Comparison of ENCODE assay signal across 8 mouse cellular contexts in the genomic region with DNA sequence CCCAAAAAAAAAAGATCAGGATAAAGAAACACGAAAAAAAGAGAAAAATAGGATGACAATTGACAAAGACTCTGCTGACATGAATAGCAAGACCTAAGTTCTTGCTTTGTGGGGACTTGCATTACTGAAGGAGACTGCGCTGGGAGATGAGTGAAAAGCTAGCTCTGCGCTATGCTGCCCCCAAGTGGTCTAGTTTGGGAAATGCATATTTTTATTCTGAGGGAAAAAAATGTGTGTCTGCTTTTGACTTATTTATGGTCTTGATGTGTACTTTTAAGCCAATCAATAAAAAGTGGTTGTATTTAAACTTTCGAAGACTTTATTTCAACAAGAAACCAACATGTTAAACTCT.
DNase-seq lines count a peak whose midpoint lies in the region; ATAC-seq and TF ChIP-seq lines count a peak whose summit lies in the region.

No protein-coding gene starts in this region.

- TF ChIP-seq POLR2A in liver, adult 2 months (IDR thresholded peaks at IDR 0.05; ENCODE audit: extremely low read depth, insufficient read depth, low read length): no peak
- no peak for TF ChIP-seq POLR2A in brain, embryonic 14.5 days (IDR thresholded peaks at IDR 0.05; ENCODE audit: borderline replicate concordance, extremely low read depth, insufficient read depth, insufficient read length, poor library complexity, severe bottlenecking)
- TF ChIP-seq POLR2A in limb, embryonic 14.5 days (IDR thresholded peaks at IDR 0.05; ENCODE audit: borderline replicate concordance, extremely low read depth, insufficient read depth, insufficient read length): no peak

- no peaks in the 10 kb centered on the region for H3K27me3 ChIP-seq in liver, adult 2 months (ENCODE audit: control insufficient read depth, insufficient read depth, low read length)
- no peaks in the 10 kb centered on the region for H3K27me3 ChIP-seq in liver, embryonic 12.5 days (replicated peaks)
- no peaks in the 10 kb centered on the region for H3K27me3 ChIP-seq in forebrain, embryonic 10.5 days (ENCODE audit: poor library complexity, severe bottlenecking)
- H3K27me3 ChIP-seq in intestine, embryonic 15.5 days (replicated peaks): no peaks in the 10 kb centered on the region
- H3K27me3 ChIP-seq in limb, embryonic 14.5 days (ENCODE audit: control insufficient read depth, insufficient read depth, low read length): no peaks in the 10 kb centered on the region

- H3K36me3 ChIP-seq in liver, adult 2 months (ENCODE audit: control insufficient read depth, insufficient read depth, low read length): no peaks in the 10 kb centered on the region
- no peaks in the 10 kb centered on the region for H3K36me3 ChIP-seq in liver, embryonic 12.5 days
- no peaks in the 10 kb centered on the region for H3K36me3 ChIP-seq in forebrain, embryonic 10.5 days (replicated peaks)
- H3K36me3 ChIP-seq in intestine, embryonic 15.5 days: no peaks in the 10 kb centered on the region
- H3K36me3 ChIP-seq in limb, embryonic 14.5 days (ENCODE audit: control insufficient read depth, insufficient read depth, low read length): no peaks in the 10 kb centered on the region

- peak; percentile 24 for DNase-seq in liver, adult 2 months (ENCODE audit: extremely low read depth, low read depth, low spot score)
- DNase-seq in brain, embryonic 14.5 days (ENCODE audit: low read depth): peak; percentile 92
- DNase-seq in forebrain, embryonic 10.5 days (ENCODE audit: extremely low spot score, low spot score): peak; percentile 41
- DNase-seq in limb, embryonic 14.5 days (ENCODE audit: low spot score): peak; percentile 91
- peak; percentile 15 for DNase-seq in ovary, adult 18-20 months (ENCODE audit: low spot score)
- peak; percentile 49 to 53 for DNase-seq in thymus, postnatal 36 days

- TF ChIP-seq CTCF in liver, adult 2 months (IDR thresholded peaks at IDR 0.05; ENCODE audit: low read depth, low read length): peak; percentile 56
- TF ChIP-seq CTCF in brain, embryonic 14.5 days (IDR thresholded peaks at IDR 0.05; ENCODE audit: borderline replicate concordance, extremely low read depth, insufficient read depth, insufficient read length): peak; percentile 78; the same call in 1 of the 2 replicates

- H3K4me1 ChIP-seq in liver, adult 2 months (ENCODE audit: control insufficient read depth, insufficient read depth, low read length): no peaks in the 10 kb centered on the region
- no peaks in the 10 kb centered on the region for H3K4me1 ChIP-seq in liver, embryonic 12.5 days
- H3K4me1 ChIP-seq in forebrain, embryonic 10.5 days: peaks cover 21% of the 10 kb centered on the region
- H3K4me1 ChIP-seq in intestine, embryonic 15.5 days (replicated peaks): no peaks in the 10 kb centered on the region
- peaks cover 26% of the 10 kb centered on the region for H3K4me1 ChIP-seq in limb, embryonic 14.5 days (ENCODE audit: control insufficient read depth, insufficient read depth, low read length)

- H3K27ac ChIP-seq in liver, adult 2 months (replicated peaks; ENCODE audit: insufficient read depth, low read depth, low read length): no peak overlapping the region
- no peak overlapping the region for H3K27ac ChIP-seq in liver, embryonic 12.5 days
- no peak overlapping the region for H3K27ac ChIP-seq in forebrain, embryonic 10.5 days
- H3K27ac ChIP-seq in intestine, embryonic 15.5 days: no peak overlapping the region
- no peak overlapping the region for H3K27ac ChIP-seq in limb, embryonic 14.5 days (replicated peaks; ENCODE audit: low read depth, low read length)

- no peak overlapping the region for H3K4me2 ChIP-seq in liver, embryonic 12.5 days
- no peak overlapping the region for H3K4me2 ChIP-seq in intestine, embryonic 15.5 days (replicated peaks)
- H3K4me2 ChIP-seq in limb, embryonic 14.5 days (replicated peaks; ENCODE audit: low read depth, low read length, severe bottlenecking): no peak overlapping the region

- H3K9ac ChIP-seq in liver, adult 2 months (ENCODE audit: low read depth, low read length): no peak overlapping the region
- no peak overlapping the region for H3K9ac ChIP-seq in liver, embryonic 12.5 days
- no peak overlapping the region for H3K9ac ChIP-seq in intestine, embryonic 15.5 days
- H3K9ac ChIP-seq in limb, embryonic 14.5 days (ENCODE audit: low read depth, low read length, severe bottlenecking): no peak overlapping the region

- H3K79me2 ChIP-seq in liver, adult 2 months (ENCODE audit: control insufficient read depth, insufficient read depth, low read length): no peaks in the 10 kb centered on the region

- H3K9me3 ChIP-seq in liver, embryonic 12.5 days (replicated peaks): no peaks in the 10 kb centered on the region
- H3K9me3 ChIP-seq in forebrain, embryonic 10.5 days: no peaks in the 10 kb centered on the region
- H3K9me3 ChIP-seq in intestine, embryonic 15.5 days: no peaks in the 10 kb centered on the region
- no peaks in the 10 kb centered on the region for H3K9me3 ChIP-seq in limb, embryonic 14.5 days (ENCODE audit: control insufficient read depth, low read length)

- ATAC-seq in liver, embryonic 12.5 days: no peak
- ATAC-seq in intestine, embryonic 15.5 days: peak; percentile 48; the same call in 1 of the 2 replicates
- ATAC-seq in limb, embryonic 14.5 days (ENCODE audit: low FRiP score, low read depth): peak; percentile 69; the same call in 1 of the 2 replicates

- WGBS in liver, adult 2 months: 5% methylated on average over 4 of the region's 4 CpGs
- WGBS in liver, embryonic 12.5 days (ENCODE audit: insufficient replicate concordance): 3% methylated on average over 4 of the region's 4 CpGs
- 6% methylated on average over 4 of the region's 4 CpGs for WGBS in forebrain, embryonic 10.5 days
- 5% methylated on average over 4 of the region's 4 CpGs for WGBS in intestine, embryonic 15.5 days
- WGBS in limb, embryonic 14.5 days: 2% methylated on average over 4 of the region's 4 CpGs

- H3K4me3 ChIP-seq in liver, adult 2 months (ENCODE audit: insufficient read depth, low read depth, low read length): no peak overlapping the region
- H3K4me3 ChIP-seq in liver, embryonic 12.5 days: no peak overlapping the region
- H3K4me3 ChIP-seq in forebrain, embryonic 10.5 days: no peak overlapping the region
- no peak overlapping the region for H3K4me3 ChIP-seq in intestine, embryonic 15.5 days (replicated peaks)
- no peak overlapping the region for H3K4me3 ChIP-seq in limb, embryonic 14.5 days (replicated peaks; ENCODE audit: low read length)

Comparison
In these comparisons a context has a peak if more than half of its experiments do, and no peak if none do; other contexts are left out.
1. DNase-seq: peak in every context shown above with its lines; median percentile 92 in brain, embryonic 14.5 days; 91 in limb, embryonic 14.5 days; 51 in thymus, postnatal 36 days; 41 in forebrain, embryonic 10.5 days; 24 in liver, adult 2 months; 15 in ovary, adult 18-20 months.